Mouse (Mus musculus) CH12.LX (cell line): Measurements from ENCODE around the gene Zbtb17. TPM values are rescaled to one million over a fixed set of nuclear protein-coding genes. Genes with fewer than 3 reads are reported as not detected.
A peak's percentile ranks its signal among the peaks of the same experiment; 100 is the strongest.

Experiments
- DNase-seq: peaks from one replicate; pipeline ENCODE4 v3.0.0-alpha.2; 2013; ENCODE audit errors: extremely low read depth
- H3K27ac ChIP-seq: 2 replicates; pipeline ENCODE4 v1.5.1; 2012; ENCODE audit warnings: low read depth, mild to moderate bottlenecking, control low read depth, moderate library complexity; ENCODE audit not compliant: insufficient read depth
- H3K27me3 ChIP-seq: replicated peaks from 2 replicates; pipeline ENCODE3; 2012; ENCODE audit warnings: inconsistent platforms
- H3K36me3 ChIP-seq, 2 experiments: replicated peaks in 1 of 2; 2 replicates each; pipeline versions ENCODE3 to v1.6.1; 2012; ENCODE audit warnings: inconsistent platforms in 1 of 2, low read length in 1 of 2, mild to moderate bottlenecking in 1 of 2, mixed read lengths in 1 of 2, moderate library complexity in 1 of 2; ENCODE audit not compliant: control insufficient read depth in 1 of 2, insufficient read depth in 1 of 2
- H3K4me1 ChIP-seq, 2 experiments: 2 replicates each; pipeline ENCODE4 v1.6.1; 2012; ENCODE audit warnings: inconsistent platforms in 1 of 2, moderate library complexity in 1 of 2; ENCODE audit not compliant: insufficient read depth in 2 of 2, control insufficient read depth in 1 of 2
- H3K4me2 ChIP-seq: 2 replicates; pipeline ENCODE4 v1.6.1; 2012; ENCODE audit warnings: low read depth, mild to moderate bottlenecking, control low read depth; ENCODE audit not compliant: poor library complexity, insufficient read depth, severe bottlenecking
- H3K4me3 ChIP-seq, 3 experiments: fragments of 150-350 bp in 1 of 3; sonication (generic) in 1 of 3; replicated peaks in 1 of 3; 2 replicates each; pipeline versions ENCODE3 to v1.5.1; 2011 to 2012; ENCODE audit warnings: low read depth in 2 of 3, low read length in 2 of 3, mild to moderate bottlenecking in 2 of 3, moderate library complexity in 2 of 3, control low read depth in 1 of 3, improper control_type of control experiment in 1 of 3, inconsistent platforms in 1 of 3, mixed read lengths in 1 of 3; ENCODE audit not compliant: poor library complexity in 1 of 3
- H3K79me2 ChIP-seq: replicated peaks from 2 replicates; pipeline ENCODE4 v1.6.1; 2012; ENCODE audit warnings: mild to moderate bottlenecking, moderate library complexity; ENCODE audit not compliant: control insufficient read depth, poor library complexity, insufficient read depth, severe bottlenecking; ENCODE audit errors: extremely low read depth
- H3K9ac ChIP-seq: 2 replicates; pipeline ENCODE4 v1.6.1; 2012; ENCODE audit warnings: low read depth, mild to moderate bottlenecking, control low read depth, moderate library complexity; ENCODE audit not compliant: insufficient read depth
- H3K9me3 ChIP-seq: replicated peaks from 2 replicates; pipeline ENCODE3; 2012; ENCODE audit warnings: low read length, inconsistent platforms, mixed read lengths
- BHLHE40 ChIP-seq: IDR thresholded peaks from 2 replicates; pipeline ENCODE4 v1.6.1; 2011; ENCODE audit warnings: mild to moderate bottlenecking, low read depth, low read length, improper control_type of control experiment
- CHD1 ChIP-seq: IDR thresholded peaks from 2 replicates; pipeline ENCODE4 v1.6.1; 2012; ENCODE audit warnings: low read depth, low read length, improper control_type of control experiment, inconsistent platforms
- ELF1 ChIP-seq: IDR thresholded peaks from 2 replicates; pipeline ENCODE4 v1.6.1; 2014; ENCODE audit warnings: low read depth, mild to moderate bottlenecking, inconsistent platforms, low read length, improper control_type of control experiment
- EP300 ChIP-seq: IDR thresholded peaks from 2 replicates; pipeline ENCODE4 v1.6.1; 2011; ENCODE audit warnings: low read length, improper control_type of control experiment
- ETS1 ChIP-seq: conservative IDR thresholded peaks from 2 replicates; pipeline ENCODE4 v1.6.1; 2012; ENCODE audit warnings: low read depth, mild to moderate bottlenecking, inconsistent platforms, low read length, improper control_type of control experiment, moderate library complexity
- GABPA ChIP-seq: IDR thresholded peaks from 2 replicates; pipeline ENCODE4 v1.6.1; 2012; ENCODE audit warnings: low read depth, low read length, improper control_type of control experiment, inconsistent platforms; ENCODE audit not compliant: insufficient replicate concordance
- JUN ChIP-seq: IDR thresholded peaks from 2 replicates; pipeline ENCODE4 v1.6.1; 2011; ENCODE audit warnings: low read depth, mild to moderate bottlenecking, low read length, improper control_type of control experiment, moderate library complexity; ENCODE audit not compliant: insufficient read depth
- MAFK ChIP-seq: IDR thresholded peaks from 2 replicates; pipeline ENCODE4 v1.6.1; 2011; ENCODE audit warnings: low read length, improper control_type of control experiment; ENCODE audit not compliant: insufficient replicate concordance
- MAZ ChIP-seq: IDR thresholded peaks from 2 replicates; pipeline ENCODE4 v1.6.1; 2012; ENCODE audit warnings: low read depth, mild to moderate bottlenecking, inconsistent platforms, low read length, improper control_type of control experiment, moderate library complexity
- NRF1 ChIP-seq: IDR thresholded peaks from 2 replicates; pipeline ENCODE4 v1.6.1; 2014; ENCODE audit warnings: low read depth, mild to moderate bottlenecking, inconsistent platforms, low read length, improper control_type of control experiment, moderate library complexity
- PAX5 ChIP-seq: IDR thresholded peaks from 2 replicates; pipeline ENCODE4 v1.6.1; 2012; ENCODE audit warnings: low read length, inconsistent platforms, mixed read lengths
- POLR2A ChIP-seq: IDR thresholded peaks from 2 replicates; pipeline ENCODE4 v1.6.1; 2011; ENCODE audit warnings: low read depth, mild to moderate bottlenecking, improper control_type of control experiment, low read length
- POLR2AphosphoS2 ChIP-seq: IDR thresholded peaks from 2 replicates; pipeline ENCODE4 v1.6.1; 2011; ENCODE audit warnings: low read depth, low read length, improper control_type of control experiment
- RCOR1 ChIP-seq: conservative IDR thresholded peaks from 2 replicates; pipeline ENCODE4 v1.6.1; 2012; ENCODE audit warnings: low read depth, mild to moderate bottlenecking, inconsistent platforms, low read length, improper control_type of control experiment
- SIN3A ChIP-seq: IDR thresholded peaks from 2 replicates; pipeline ENCODE4 v1.6.1; 2012; ENCODE audit warnings: low read length, improper control_type of control experiment, inconsistent platforms
- TCF12 ChIP-seq: IDR thresholded peaks from 2 replicates; pipeline ENCODE4 v1.6.1; 2014; ENCODE audit warnings: low read depth, mild to moderate bottlenecking, inconsistent platforms, low read length, improper control_type of control experiment
- UBTF ChIP-seq: IDR thresholded peaks from 2 replicates; pipeline ENCODE4 v1.6.1; 2012; ENCODE audit warnings: low read depth, mild to moderate bottlenecking, inconsistent platforms, low read length, improper control_type of control experiment, moderate library complexity
- USF1 ChIP-seq: IDR thresholded peaks from 2 replicates; pipeline ENCODE4 v1.6.1; 2014; ENCODE audit warnings: low read depth, mild to moderate bottlenecking, inconsistent platforms, low read length, improper control_type of control experiment
- ZKSCAN1 ChIP-seq: IDR thresholded peaks from 2 replicates; pipeline ENCODE4 v1.6.1; 2012; ENCODE audit warnings: low read depth, inconsistent platforms, low read length, improper control_type of control experiment, borderline replicate concordance
- ZMIZ1 ChIP-seq: IDR thresholded peaks from 2 replicates; pipeline ENCODE4 v1.6.1; 2012; ENCODE audit warnings: low read depth, mild to moderate bottlenecking, inconsistent platforms, low read length, improper control_type of control experiment
- dilution Hi-C: fragments of 300-500 bp; cut with MboI; formaldehyde crosslinking; loops from 2 replicates; pipeline ENCODE4 v1.14.3; 2020; ENCODE audit warnings: low sequenced_read_pairs; ENCODE audit not compliant: extremely low pct_unique_long_range_greater_than_20kb, extremely low pct_ligation_motif_present
- in situ Hi-C: fragments of 300-500 bp; cut with MboI; formaldehyde crosslinking; loops from 3 replicates; pipeline ENCODE4 v1.14.3; 2019; ENCODE audit warnings: low sequenced_read_pairs, low pct_ligation_motif_present, low pct_unique_long_range_greater_than_20kb, mixed read lengths
- polyA plus RNA-seq: library from polyadenylated mRNA; unstranded; fragments of >175 nt; gene quantifications from 2 replicates; pipeline ENCODE4 v1.2.1, GENCODE M21; 2012; ENCODE audit warnings: low read depth; ENCODE audit not compliant: insufficient read length
- total RNA-seq, 2 experiments: library from RNA; depleted of rRNA; stranded (reverse); fragments of 300-350 nt in 1 of 2; fragments of >200 nt in 1 of 2; gene quantifications; 2 replicates each; pipeline ENCODE4 v1.2.3; 2012 to 2014

Zbtb17 gene
- total and polyA plus RNA-seq, 3 experiments = 21.4 to 51.2 (median 47.6) TPM

DNA sequence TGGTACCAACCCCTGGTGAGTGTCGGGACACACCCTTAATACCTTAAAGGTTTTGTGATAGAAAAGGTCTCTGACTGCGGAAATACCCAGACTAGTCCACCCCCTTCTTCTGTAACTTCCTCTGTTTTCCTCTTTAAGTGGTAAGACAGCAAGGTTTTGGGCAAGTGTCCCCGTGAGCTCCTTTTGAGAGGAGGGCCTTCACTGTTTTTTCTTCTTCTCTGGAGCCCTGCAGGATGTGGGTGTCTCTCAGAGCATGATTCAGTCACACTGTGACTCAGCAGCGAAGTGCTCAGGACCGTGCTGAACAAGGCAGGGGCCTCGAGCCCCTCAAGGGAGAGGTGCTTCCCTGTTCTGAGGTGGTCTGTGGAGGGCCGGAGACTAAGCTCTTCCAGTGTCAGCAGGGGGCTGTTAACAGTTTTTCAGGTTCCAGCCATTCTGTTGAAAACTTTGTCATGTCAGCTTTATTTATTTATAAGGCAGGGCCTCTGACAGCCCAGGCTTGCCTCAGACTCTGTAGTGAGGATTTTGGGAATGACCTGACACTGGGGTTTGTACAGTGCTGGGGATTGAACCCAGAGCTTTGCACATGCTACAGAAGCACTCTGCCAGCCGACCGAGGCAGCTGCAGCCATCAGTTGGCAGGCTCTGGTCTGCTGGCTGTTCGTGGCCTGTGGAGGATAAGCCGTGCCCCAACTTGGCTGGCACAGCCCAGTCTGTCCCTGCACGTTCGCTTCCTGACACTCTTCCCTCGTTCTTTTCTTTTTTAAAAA is 10.3 kb downstream of the Zbtb17 start:
- Histone ChIP-seq H3K27ac (peak overlapping the region; percentile 31; the same call in 1 of the 2 replicates), H3K4me3 (no peak overlapping the region), H3K4me1 (peaks cover 6 to 57% of the 10 kb centered on the region in 2 experiments; a peak in 3 of 4 replicates), H3K9me3 (no peaks in the 10 kb centered on the region), H3K79me2 (peaks cover 11% of the 10 kb centered on the region), H3K9ac (no peak overlapping the region), H3K4me2 (no peak overlapping the region), H3K36me3 (peaks cover 22 to 76% of the 10 kb centered on the region in 2 experiments), H3K27me3 (no peaks in the 10 kb centered on the region)
- TF ChIP-seq BHLHE40 = 0 out of 2 replicates have a peak, but pooled peaks have one; percentile 27
- TF ChIP-seq MAFK = 0 out of 2 replicates have a peak, but pooled peaks have one; percentile 22
- no peak for TF ChIP-seq ZKSCAN1
- in situ Hi-C loops (no loop called here), dilution Hi-C loops (no loop called here)
- DNase-seq = peak; percentile 48

- in situ Hi-C loops = no loop called here
- H3K4me1 ChIP-seq = peaks cover 6 to 55% of the 10 kb centered on the region in 2 experiments; a peak in 3 of 4 replicates
- H3K79me2 ChIP-seq = peaks cover 10% of the 10 kb centered on the region
- no peak overlapping the region for H3K9ac ChIP-seq
- no peak for DNase-seq
- no peak overlapping the region for H3K27ac ChIP-seq
- peaks cover 24 to 80% of the 10 kb centered on the region in 2 experiments for H3K36me3 ChIP-seq
- H3K4me2 ChIP-seq = no peak overlapping the region
- dilution Hi-C loops = no loop called here
- H3K27me3 ChIP-seq = no peaks in the 10 kb centered on the region
- H3K4me3 ChIP-seq = no peak overlapping the region
- TF ChIP-seq ZKSCAN1 (no peak), BHLHE40 (no peak), ELF1 (no peak), SIN3A (no peak), GABPA (no peak), RCOR1 (no peak), POLR2A (no peak), ETS1 (no peak), PAX5 (no peak), JUN (no peak), MAZ (no peak), USF1 (no peak), ZMIZ1 (no peak), UBTF (no peak), EP300 (no peak), CHD1 (no peak), NRF1 (no peak), TCF12 (no peak), POLR2AphosphoS2 (no peak)
- no peaks in the 10 kb centered on the region for H3K9me3 ChIP-seq
Measured at GRCm38 (mm10) chr4:141455526-141455925, 11.1 kb downstream of the Zbtb17 start.
